Mouse (Mus musculus) heart, postnatal 0 days (tissue): ENCODE results near the gene Tmem234.

ENCODE experiments used
- CTCF ChIP-seq: IDR thresholded peaks from 2 replicates; pipeline ENCODE4 v1.5.1; 2016; ENCODE audit warnings: antibody characterized with exemption, control low read depth, low read depth
- EP300 ChIP-seq: IDR thresholded peaks from 2 replicates; pipeline ENCODE4 v1.6.1; 2016; ENCODE audit warnings: antibody characterized with exemption, low read depth

- no peak for TF ChIP-seq CTCF
- TF ChIP-seq EP300, result no peak
These were observed 44.7 kb downstream of the Tmem234 start for GRCm38 (mm10) chr4:129645204-129645603.
